Mouse (Mus musculus): ENCODE measurements around the gene Ugt1a9.

DNA sequence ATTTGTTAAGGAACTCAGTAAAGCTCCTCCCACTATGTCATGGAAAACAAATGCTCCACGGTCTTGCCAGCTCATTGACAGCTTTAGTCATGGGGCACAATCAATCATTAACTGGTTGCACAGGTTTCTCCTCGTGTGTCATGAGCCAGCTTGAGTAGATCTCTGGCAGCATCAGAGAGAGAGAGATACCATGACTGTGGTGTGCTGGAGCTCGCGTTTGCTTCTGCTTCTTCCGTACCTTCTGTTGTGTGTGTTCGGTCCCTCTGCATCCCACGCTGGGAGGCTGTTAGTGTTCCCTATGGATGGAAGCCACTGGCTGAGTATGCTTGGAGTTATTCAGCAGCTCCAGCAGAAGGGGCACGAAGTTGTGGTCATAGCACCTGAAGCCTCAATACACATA, 141.2 kb downstream of the Ugt1a9 start, which contains the start of gene Ugt1a1:
- no peak for TF ChIP-seq CTCF (IDR thresholded peaks at IDR 0.05; ENCODE audit: extremely low read depth, insufficient read depth, insufficient read length, insufficient replicate concordance)
- no peak for TF ChIP-seq POLR2A (IDR thresholded peaks at IDR 0.05; ENCODE audit: low read depth, low read length)
